Mouse (Mus musculus): Measurements from ENCODE around the gene Fez2. TPM values are rescaled to one million over a fixed set of nuclear protein-coding genes. Genes with fewer than 3 reads are reported as not detected.

Gene Fez2
- 10 to 100 TPM; 76.5 to 91.8 TPM for total RNA-seq (2021)
- long read RNA-seq, experiment 1, transcript Fez2-201 (8 exons, 1,939 nt): major isoform, 83 of 202 reads
- long read RNA-seq, experiment 1, transcript Fez2-202 (9 exons, 2,041 nt): minor isoform, 82 of 202 reads
- long read RNA-seq, experiment 1, partial matches to known transcripts: 3 of 202 reads
- long read RNA-seq, experiment 1, other reads (novel, unspliced or antisense): 34 of 202 reads
- long read RNA-seq, experiment 2, transcript Fez2-202 (9 exons, 2,041 nt): minor isoform, 29 of 105 reads
- long read RNA-seq, experiment 2, transcript Fez2-201 (8 exons, 1,939 nt): major isoform, 44 of 105 reads
- long read RNA-seq, experiment 2, partial matches to known transcripts: 1 of 105 reads
- long read RNA-seq, experiment 2, other reads (novel, unspliced or antisense): 31 of 105 reads

DNA sequence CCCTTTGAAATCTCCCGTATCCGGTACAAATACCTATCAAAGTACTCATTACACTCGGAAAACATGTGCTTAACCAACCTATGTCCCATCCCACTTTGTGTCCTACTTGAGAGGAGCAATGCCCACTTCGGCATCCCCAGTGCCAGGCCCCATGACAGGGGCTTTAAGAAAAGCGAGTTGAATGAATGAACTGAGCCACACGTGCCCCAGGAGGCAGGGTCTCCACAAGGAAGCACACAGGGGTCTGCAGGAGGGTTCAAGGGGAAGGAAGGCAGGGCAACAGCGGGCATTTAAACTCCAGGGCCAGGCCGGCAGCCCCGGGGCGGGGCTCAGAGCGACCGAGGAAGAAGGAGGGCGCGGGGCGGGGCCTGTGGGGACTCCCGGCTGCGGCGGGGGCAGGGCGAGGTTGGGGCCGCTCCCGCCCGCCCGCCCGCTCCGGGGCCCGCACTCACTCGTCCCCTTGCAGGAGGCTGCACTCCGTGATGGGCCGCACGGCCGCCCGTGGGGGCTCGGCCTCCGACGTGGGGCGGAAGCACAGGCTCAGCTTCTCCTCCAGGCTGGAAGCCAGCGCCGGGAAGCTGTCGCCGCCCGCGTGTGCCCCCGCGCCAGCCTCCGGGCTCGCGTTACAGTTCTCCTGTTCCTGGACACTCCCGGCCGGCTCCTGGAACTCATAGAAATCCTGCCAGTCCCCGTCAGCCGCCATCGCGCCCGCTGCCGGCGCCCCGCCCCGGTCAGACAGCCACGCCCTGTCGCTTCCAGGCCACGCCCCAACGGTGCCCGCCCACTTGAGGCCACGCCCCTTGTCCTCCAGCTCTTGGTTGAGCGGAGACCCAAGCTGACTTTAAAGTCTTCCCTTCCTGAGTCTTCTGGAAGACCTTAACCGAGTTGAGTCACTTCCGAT lies at the start of gene Fez2:
Gene Fez2, minus strand, starts transcription at position 772 of the 901 bp plus-strand sequence.
- DNase-seq: peak; percentile 95 to 99

DNA sequence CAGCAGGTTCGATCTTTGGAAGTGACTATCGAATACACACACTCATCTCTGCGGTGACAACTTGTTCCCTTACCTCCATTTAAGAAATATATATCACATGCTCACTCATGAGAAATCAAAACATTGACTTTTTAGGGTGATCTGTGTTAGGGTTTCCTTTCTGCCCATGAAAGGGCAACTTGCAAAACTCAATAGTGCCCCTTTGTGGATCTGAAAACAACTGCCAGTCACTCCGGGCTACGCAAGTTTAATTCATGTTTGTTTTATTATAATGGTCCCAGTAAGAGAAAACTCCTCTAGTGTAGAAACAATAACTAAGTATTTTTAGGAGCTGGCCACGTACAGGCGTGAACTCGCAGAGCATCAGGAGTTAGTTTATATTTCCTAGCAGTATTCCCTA lies 47.5 kb upstream of the Fez2 start:
- DNase-seq: no peak

DNA sequence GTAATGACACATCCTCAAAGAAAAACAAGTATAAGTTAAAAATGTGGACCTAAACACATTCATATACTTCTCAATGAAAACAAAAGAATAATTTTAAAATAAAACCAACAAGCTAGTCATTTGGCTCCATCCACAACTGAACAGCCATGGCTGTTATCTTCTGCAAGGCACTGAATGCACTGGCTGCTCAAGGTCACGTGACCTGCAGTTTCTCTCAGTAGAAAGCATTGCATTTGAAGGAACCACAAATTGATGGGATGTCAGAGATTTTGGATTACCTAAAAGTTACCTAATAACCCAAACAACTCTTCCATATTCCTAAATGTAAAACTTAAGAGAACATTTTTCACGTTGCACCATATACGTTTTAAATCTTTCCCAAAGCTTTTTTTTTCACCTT lies 47.1 kb upstream of the Fez2 start:
- DNase-seq: no peak

DNA sequence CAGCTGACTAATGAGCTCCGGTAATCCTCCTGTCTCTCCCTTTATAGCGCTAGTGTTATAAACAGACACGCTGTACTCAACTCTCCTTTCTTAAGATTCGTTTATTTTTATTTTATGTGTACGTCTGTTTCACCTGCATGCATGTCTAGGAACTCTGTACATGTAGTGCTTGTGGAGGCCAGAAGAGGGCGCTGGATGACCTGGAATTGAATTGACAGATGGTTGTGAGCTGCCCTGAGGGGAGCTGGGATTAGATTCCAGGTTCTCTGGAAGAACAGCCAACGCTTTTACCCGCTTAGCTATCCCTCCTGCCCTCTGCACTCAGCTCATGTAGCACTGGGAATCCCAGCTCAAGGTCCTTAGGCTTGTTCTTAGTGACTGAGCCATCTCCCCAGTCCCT lies 42.2 kb upstream of the Fez2 start:
- no peak for DNase-seq

GRCm38 (mm10) chr17:78455556-78455955 lies 37.6 kb upstream of the Fez2 start:
- DNase-seq: no peak

DNA sequence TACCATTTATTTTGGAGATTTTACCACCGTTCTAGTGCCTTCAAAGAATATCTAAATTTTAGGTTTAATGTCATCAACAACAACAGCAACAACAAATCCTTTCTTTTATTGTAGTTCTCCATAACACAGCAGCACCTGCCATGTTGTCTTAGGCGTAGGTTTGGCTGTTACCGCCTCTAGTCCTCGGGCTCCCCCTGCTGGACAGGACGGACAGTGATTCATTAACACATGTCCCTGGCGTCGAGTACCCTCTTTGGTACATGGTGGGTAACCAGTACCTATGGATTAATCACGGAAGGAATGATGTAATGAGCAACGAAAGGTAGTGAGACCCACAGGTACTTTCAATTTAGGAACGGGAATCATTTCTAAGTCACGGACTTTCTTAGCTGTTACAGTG lies 37.2 kb upstream of the Fez2 start:
- DNase-seq: peak; percentile 75 to 90

GRCm38 (mm10) chr17:78454189-78454977 lies 36.4 kb upstream of the Fez2 start:
- peak; percentile 39 to 53 for DNase-seq

DNA sequence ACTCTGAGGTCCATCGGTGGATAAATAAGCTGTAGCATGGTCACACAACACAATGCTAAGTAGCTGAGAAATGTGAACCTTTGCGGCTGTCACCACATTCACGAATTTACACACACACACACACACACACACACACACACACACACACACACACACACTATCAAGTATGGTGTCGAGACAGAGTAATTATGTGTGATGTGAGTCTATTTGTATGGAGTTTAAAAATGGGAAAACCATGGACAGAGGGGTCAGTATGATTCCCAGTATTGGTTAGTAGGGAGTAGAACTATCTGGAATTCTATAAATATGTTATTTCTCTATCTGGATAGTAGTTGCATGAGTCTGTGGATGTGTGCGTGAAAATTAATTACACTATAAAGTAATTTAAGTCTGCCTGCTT lies 35.6 kb upstream of the Fez2 start:
- no peak for DNase-seq

DNA sequence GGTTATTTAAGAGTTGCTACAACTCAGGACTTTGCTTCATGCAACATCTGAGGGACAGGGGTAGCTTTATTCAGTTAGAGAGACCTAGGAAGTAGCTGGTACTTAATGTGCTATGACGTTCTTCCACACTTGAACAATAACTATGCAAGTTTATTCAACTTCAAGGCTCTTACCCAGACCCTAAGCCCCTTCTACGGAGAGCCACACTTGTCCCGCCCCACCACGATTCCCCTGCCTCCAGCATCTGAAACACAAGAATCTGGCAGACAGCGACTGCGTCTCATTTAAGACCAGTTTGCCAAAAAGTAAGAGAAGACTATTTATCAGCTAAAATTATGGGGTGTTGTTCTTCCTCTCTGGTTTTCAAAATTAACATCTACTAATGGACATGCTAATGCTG lies 33.9 kb upstream of the Fez2 start:
- DNase-seq: no peak

GRCm38 (mm10) chr17:78451332-78451793 lies 33.4 kb upstream of the Fez2 start:
- DNase-seq: peak; percentile 30 to 46

GRCm38 (mm10) chr17:78449635-78450197 lies 31.8 kb upstream of the Fez2 start:
- DNase-seq: no peak

DNA sequence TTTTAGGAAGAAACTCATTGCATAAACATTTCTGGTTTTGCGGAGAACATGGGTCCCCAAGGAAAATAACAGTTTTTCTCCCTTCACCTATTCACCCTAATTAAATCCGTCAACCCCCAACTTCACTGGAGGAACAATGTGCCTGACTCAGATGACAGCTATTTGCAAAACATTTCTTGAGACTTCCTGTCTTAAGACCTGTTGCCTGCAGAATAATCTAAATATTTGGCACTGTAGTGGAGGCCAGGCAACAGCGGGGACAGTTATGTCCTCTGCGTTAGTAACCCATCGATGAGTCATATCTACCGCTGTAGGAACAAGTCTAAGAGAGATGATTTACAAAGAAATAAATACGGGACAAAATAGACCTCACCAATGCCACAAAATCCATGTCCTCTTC lies 26.9 kb upstream of the Fez2 start:
- DNase-seq: no peak

GRCm38 (mm10) chr17:78440771-78441170 lies 22.8 kb upstream of the Fez2 start:
- DNase-seq: no peak

GRCm38 (mm10) chr17:78437161-78437560 lies 19.2 kb upstream of the Fez2 start:
- no peak for DNase-seq

GRCm38 (mm10) chr17:78435661-78436060 lies 17.7 kb upstream of the Fez2 start:
- DNase-seq: no peak

GRCm38 (mm10) chr17:78434746-78435145 lies 16.8 kb upstream of the Fez2 start:
- DNase-seq: peak; percentile 66 to 85

- DNase-seq: no peak
These were observed 12.4 kb upstream of the Fez2 start for GRCm38 (mm10) chr17:78430374-78430773.

GRCm38 (mm10) chr17:78429051-78429450 lies 11.1 kb upstream of the Fez2 start:
- no peak for DNase-seq

- DNase-seq: no peak
These were observed 7.1 kb upstream of the Fez2 start for GRCm38 (mm10) chr17:78425026-78425425.

GRCm38 (mm10) chr17:78419216-78419615 lies 1.3 kb upstream of the Fez2 start:
- DNase-seq: no peak

DNA sequence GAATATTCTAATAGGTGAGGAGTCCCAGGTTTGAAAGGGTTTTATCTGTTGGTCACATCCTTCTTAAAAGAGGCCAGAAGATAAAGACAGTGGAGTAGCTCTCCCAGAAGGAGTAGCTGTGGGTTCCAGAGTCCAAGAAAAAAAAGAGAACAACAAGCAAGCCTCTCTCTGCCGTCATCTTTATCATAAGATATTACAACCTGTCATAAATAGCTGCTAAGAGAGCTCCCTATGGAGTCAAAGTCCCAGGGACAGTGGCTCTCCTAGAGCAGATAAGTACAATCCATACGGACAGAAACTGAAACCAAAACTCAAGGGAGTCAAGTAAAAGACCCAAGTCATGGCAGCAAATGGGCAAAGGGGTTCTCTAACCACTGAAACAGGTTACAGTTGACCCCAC lies 2.7 kb downstream of the Fez2 start:
- no peak for DNase-seq

DNA sequence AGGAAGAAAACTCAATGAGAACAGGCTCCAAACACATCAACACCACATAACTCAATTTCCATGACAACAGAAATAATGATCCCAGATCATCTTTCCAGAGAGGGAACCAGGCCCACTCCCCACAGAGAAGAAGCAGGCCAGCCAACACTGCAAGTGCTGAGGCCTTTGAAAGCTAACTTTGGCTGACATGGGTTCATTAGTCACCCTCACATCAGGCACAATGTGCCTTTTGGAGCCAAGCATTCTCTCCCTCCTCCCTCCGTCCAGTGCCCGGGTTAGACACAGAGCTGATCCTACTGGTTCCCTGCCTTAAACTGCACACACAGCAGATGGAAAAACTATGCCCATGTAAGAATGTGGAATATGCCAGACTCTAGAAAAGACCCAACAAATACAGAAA lies 8.1 kb downstream of the Fez2 start:
- no peak for DNase-seq

Measured in heart, adult 18-20 months (tissue).